Mouse (Mus musculus): ENCODE data around the gene C530008M17Rik. TPM values are rescaled to one million over a fixed set of nuclear protein-coding genes. Genes with fewer than 3 reads are reported as not detected.

The C530008M17Rik gene
- polyA plus RNA-seq (2012; rRNA removed; ENCODE audit: low replicate concordance), result 0.06 and 0.90 TPM in 2 replicates

DNA sequence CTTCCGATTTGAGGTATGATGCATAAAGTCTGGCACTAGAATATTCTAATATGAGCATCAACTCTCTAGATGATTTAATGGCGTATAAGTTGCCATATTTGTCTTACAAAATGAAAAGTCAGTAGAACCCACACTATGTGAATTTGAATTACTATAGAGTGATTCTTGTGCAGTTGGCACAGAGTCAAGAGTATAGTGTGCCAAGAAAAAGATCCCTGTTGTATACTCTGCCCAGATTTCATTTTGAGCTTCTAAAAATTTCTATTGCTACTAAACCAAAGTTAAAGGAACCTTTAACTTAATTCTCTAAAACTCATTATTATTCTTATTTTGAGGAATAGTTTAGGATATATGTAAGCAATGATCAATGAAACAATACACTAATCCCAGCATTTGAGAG is at the start of gene C530008M17Rik:
TSS of gene C530008M17Rik (plus strand) at position 301 of the 400 bp plus-strand sequence.

DNA sequence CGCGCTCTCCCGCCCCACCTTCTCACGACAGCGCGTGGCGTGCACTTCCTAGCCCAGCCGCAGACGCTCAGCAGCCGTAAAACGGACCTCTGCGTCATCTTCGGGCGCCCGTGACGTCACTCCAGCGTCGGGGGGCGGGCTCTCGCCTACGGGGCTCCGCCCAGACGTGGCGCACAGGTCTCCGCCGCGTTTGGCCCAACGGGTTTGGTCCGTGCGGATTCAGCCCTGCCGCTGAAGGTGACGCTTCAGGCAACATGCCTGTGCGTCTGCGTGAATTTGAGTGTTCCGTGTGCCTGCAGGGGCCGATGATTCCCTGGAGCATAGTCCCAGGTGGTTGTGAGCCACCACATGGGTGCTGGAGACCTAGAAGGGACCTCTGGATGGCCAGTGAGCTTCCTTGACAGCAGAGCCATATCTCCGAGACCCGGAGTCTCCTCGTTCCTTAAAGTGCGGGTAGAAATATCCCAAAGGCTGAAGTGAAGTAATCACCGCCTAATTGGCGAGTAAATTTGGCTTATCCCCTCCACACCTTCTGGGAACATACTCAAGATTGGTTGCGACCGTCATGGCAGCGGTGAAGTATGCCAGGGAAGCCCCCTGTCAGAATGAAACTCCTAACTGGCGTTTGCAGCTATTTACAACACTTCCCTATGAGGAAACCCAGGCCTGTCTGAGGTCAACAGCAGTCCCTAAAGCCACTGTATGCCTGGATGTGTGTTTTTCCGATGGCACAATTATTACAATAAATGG is 249.3 kb downstream of the C530008M17Rik start, which contains the start of gene Aasdh:
TSS of gene Aasdh (minus strand) at position 110 of the 750 bp plus-strand sequence.

Other genes starting within 250 kb of the C530008M17Rik start
- gene Gm7271, start 172.5 kb upstream of the C530008M17Rik start, polyA plus RNA-seq (2012; rRNA removed; ENCODE audit: low replicate concordance), result not detected in 2 replicates
- gene Exoc1, start 127.2 kb upstream of the C530008M17Rik start, polyA plus RNA-seq (2012; rRNA removed; ENCODE audit: low replicate concordance), result 21.2 and 35.5 TPM in 2 replicates
- gene Cep135, start 67.8 kb upstream of the C530008M17Rik start, polyA plus RNA-seq (2012; rRNA removed; ENCODE audit: low replicate concordance), result 0.96 and 1.6 TPM in 2 replicates
- gene Aasdh, start 249.0 kb downstream of the C530008M17Rik start, polyA plus RNA-seq (2012; rRNA removed; ENCODE audit: low replicate concordance), result 11.2 and 17.7 TPM in 2 replicates